Mouse (Mus musculus): ENCODE measurements at regions not wholly inside any gene's neighbourhood (a gene's known extent, or its start where the extent isn't known, plus 50 kb on each side); places are given as distances from the start of the nearest gene placed in this dataset.
"Not testable (repeated sequence)": the region's sequence is repeated elsewhere in the genome, so short reads cannot be mapped to it uniquely, and the experiment has no call there.

DNA sequence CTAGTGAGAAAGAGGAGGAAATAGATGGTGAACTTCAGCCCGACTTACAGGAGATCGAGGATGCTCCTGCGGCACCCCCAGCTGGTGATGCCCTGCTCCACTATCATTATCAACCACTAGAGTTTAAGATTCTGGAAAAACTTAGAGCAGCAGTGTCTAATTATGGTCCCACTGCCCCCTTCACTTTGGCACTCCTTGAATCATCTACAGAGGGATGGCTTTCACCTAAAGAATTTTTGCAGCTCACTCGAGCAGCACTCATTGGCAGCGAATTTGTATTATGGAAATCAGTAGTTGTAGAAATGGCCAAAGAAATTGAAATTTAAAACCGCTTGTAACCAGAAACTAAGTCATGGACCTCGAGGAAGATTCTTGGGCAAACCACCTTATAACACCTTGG, 1229.1 kb upstream of the Arrdc3 start:
- DNase-seq (ENCODE audit: low spot score) = no peak

DNA sequence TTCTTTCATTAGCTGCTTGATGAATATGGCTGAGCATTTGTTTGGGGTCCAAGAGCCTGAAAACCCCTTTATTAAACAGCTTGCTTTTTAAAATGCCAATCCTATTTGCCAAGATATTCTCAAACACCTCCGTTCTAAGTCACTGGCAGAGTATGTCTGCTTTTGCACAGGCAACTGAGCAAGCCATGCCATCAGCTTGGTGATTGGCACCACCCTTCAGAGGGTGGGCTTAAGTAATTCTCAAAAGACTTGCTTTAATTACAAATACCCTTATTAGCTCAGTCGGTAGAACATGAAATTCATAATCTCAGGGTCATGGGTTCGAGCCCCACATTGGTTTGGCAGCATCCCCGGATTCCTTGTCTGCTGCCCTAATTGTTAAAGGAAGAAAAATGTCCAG, 1228.5 kb upstream of the Arrdc3 start:
- DNase-seq (ENCODE audit: low spot score) = no peak

DNA sequence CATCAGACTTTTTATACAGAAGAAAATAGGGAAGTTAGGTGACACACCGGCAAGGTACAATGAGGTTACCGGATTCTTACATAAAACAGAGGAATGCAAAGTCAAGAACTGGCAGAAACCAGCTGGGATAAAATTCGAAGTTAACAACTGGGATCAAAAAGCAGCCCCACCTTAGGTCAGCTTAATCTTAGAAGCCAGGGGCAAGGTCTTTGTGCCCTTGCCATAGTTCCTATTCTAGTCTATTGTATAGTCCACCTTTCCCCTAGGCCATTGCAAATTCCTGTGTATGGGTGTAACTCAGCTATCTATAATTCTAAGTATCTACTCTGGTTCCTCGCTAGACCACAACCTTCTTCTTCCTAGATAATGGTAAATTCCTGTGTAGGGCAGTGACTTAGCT, 1214.4 kb upstream of the Arrdc3 start:
- not testable (repeated sequence) for DNase-seq (ENCODE audit: low spot score)

DNA sequence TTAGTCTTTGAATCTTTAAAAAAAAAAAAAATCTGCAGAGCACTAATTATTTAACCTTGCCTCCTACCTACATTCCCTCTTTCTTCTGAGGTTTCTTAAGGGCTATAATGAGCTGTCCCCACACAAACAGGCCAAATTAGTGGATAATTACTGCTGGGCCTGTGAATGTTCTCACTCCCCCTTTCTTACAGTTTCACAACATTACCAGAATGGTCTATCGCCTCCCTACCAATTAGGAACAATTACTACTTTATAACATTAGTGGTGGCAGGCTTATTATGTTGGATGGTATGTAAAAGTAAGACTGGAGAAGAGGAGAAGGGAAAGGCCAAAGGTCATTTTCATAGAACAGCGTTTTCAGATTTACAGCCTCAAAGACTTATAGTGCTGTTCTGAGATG, 1209.8 kb upstream of the Arrdc3 start:
- peak; percentile 74 for DNase-seq (ENCODE audit: low spot score)

DNA sequence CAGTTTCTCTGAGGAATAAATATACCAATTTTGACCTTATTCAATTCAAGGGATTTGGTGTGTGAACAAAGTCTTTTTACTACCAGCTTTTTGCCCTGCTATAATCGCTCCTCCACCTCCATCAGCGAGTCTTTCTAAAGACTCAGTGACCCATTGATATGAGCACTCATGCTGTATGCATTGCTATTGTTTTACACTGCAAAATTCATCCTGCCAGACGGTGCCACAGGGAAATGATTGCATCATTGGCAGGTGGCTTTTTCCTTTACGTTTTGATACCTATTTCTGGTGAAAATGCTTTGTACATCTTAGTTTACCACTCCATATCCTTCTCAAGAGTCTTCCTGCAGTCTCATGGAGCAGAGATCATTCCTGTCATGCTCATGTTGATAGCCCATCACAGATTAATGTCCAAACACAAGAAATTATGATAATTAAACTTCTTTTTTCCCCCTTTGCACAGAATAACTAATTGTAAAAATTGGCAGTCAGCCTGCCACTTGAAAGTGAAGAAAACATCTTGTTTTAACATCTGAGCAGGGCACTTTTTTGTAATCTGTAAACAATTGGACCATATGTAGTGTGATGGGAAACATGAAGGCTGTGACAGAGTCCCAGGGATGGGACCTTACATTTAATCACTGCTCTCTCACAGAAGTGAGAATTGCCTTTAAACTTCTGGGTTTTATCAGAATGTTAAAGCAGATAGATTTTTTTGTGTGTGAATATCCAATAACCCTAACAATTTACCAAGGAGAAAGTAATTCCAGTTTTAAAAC, 1185.1 kb upstream of the Arrdc3 start:
- no peak for DNase-seq (ENCODE audit: low spot score)

DNA sequence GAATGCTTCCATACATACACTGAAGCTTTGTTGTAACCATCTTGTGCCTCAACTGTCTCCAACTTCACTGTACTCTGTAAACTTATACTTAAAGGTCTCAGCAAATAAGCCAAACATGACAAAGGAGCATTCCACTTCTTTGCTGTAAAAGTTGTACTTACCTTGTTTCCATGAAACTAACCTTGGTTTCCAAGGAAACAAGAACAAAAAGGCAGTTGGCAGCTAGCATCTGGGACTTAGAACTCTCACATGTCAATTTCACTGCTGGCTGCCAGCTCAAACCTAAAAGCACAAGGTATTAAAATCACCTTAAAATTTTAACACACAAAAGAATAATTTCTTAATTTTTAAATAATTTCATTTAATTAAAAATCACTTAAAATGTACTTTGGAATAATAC, 1183.7 kb upstream of the Arrdc3 start:
- DNase-seq (ENCODE audit: low spot score) = no peak
